In the genomic region with DNA sequence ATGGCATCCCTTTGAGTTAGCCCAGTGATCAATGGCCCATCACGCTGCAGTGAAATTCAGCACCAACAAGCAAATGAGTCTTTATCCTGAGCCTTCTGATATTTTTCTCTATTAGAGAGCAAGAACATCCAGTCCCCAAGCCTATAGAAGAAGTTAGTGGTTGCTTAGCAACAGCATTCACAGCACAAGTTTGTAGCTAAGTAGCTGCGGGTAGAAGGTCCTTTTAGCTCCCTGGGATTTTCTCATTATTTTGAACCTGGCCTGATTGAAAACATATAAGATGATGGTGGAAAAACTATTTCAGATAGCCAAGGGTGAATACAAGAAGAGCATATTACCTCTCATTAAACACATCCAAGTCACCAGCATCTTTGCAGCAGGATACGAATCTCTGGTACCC, we compare ENCODE assay signal across 16 mouse cellular contexts.
DNase-seq lines count a peak whose midpoint lies in the region; ATAC-seq lines count a peak whose summit lies in the region.
"Had no signal": no experiment of that assay in that cellular context is flagged by ENCODE, and none has a peak within 500 bp of the region (broad histone marks: within the 10 kb centered on the region; RNA-seq: fewer than 3 reads in every experiment).

No protein-coding gene starts in this region.

- no peak overlapping the region for H3K4me3 ChIP-seq in embryonic facial prominence, embryonic 11.5 days (ENCODE audit: low read depth, low read length)
- H3K4me3 ChIP-seq in embryonic facial prominence, embryonic 10.5 days, result no peak overlapping the region
- H3K4me3 ChIP-seq in midbrain, embryonic 13.5 days (replicated peaks), result no peak overlapping the region
- H3K4me3 ChIP-seq: heart, embryonic 15.5 days; left cerebral cortex, adult 2 months; megakaryocyte, embryonic 14.5 days had no signal

- H3K4me2 ChIP-seq in embryonic facial prominence, embryonic 11.5 days (ENCODE audit: low read depth, low read length), result no peak overlapping the region
- peak overlapping the region; percentile 19; the same call in 1 of the 2 replicates for H3K4me2 ChIP-seq in midbrain, embryonic 13.5 days (replicated peaks)
- H3K4me2 ChIP-seq: heart, embryonic 15.5 days; liver, embryonic 11.5 days had no signal

- no peak overlapping the region for H3K9ac ChIP-seq in embryonic facial prominence, embryonic 11.5 days (replicated peaks; ENCODE audit: low read length)
- H3K9ac ChIP-seq in midbrain, embryonic 13.5 days (replicated peaks), result no peak overlapping the region
- H3K9ac ChIP-seq: heart, embryonic 15.5 days had no signal

- H3K4me1 ChIP-seq in embryonic facial prominence, embryonic 11.5 days (ENCODE audit: control insufficient read depth, insufficient read depth, low read length), result no peaks in the 10 kb centered on the region
- H3K4me1 ChIP-seq in embryonic facial prominence, embryonic 10.5 days, result peaks cover 17% of the 10 kb centered on the region
- H3K4me1 ChIP-seq in midbrain, embryonic 13.5 days (replicated peaks), result peaks cover 11% of the 10 kb centered on the region
- H3K4me1 ChIP-seq: heart, embryonic 15.5 days; megakaryocyte, embryonic 14.5 days had no signal

- no peaks in the 10 kb centered on the region for H3K27me3 ChIP-seq in embryonic facial prominence, embryonic 11.5 days (ENCODE audit: control insufficient read depth, insufficient read depth, low read length)
- H3K27me3 ChIP-seq in embryonic facial prominence, embryonic 10.5 days (replicated peaks; ENCODE audit: low read depth, poor library complexity, severe bottlenecking), result no peaks in the 10 kb centered on the region
- no peaks in the 10 kb centered on the region for H3K27me3 ChIP-seq in midbrain, embryonic 13.5 days
- H3K27me3 ChIP-seq: heart, embryonic 15.5 days; megakaryocyte, embryonic 14.5 days had no signal

- peak; percentile 4 for DNase-seq in embryonic facial prominence, embryonic 11.5 days (ENCODE audit: low spot score)
- no peak for DNase-seq in embryonic facial prominence, embryonic 10.5 days (ENCODE audit: low spot score)
- peak; percentile 26 for DNase-seq in layer of hippocampus, adult 9-11 months
- no peak for DNase-seq in layer of hippocampus, adult 9-10 months (ENCODE audit: low spot score)
- DNase-seq in brain, embryonic 18.5 days (ENCODE audit: low read depth, low spot score), result peak; percentile 59
- DNase-seq in lung, postnatal 25 days (ENCODE audit: low spot score), result no peak
- no peak for DNase-seq in spleen, postnatal 36 days (ENCODE audit: low spot score in 2 of 2)
- DNase-seq: cerebellum, adult 8-10 months; gastrocnemius, postnatal 36 days; kidney, postnatal 10 days had no signal

- ATAC-seq in embryonic facial prominence, embryonic 11.5 days (replicated peaks; ENCODE audit: insufficient number of reproducible peaks, low FRiP score, low TSS enrichment, low read depth), result no peak
- ATAC-seq in midbrain, embryonic 13.5 days, result peak; percentile 67; the same call in 1 of the 2 replicates
- ATAC-seq: inflammation-experienced regulatory T-cells, adult 6 months had no signal

- 67% methylated on average over 3 of the region's 3 CpGs for WGBS in embryonic facial prominence, embryonic 11.5 days
- WGBS in embryonic facial prominence, embryonic 10.5 days, result 73% methylated on average over 3 of the region's 3 CpGs
- 26% methylated on average over 3 of the region's 3 CpGs for WGBS in midbrain, embryonic 13.5 days

- H3K9me3 ChIP-seq in embryonic facial prominence, embryonic 11.5 days (replicated peaks; ENCODE audit: control insufficient read depth, low read length), result no peaks in the 10 kb centered on the region
- H3K9me3 ChIP-seq in embryonic facial prominence, embryonic 10.5 days, result no peaks in the 10 kb centered on the region
- H3K9me3 ChIP-seq in midbrain, embryonic 13.5 days, result no peaks in the 10 kb centered on the region
- H3K9me3 ChIP-seq: heart, embryonic 15.5 days had no signal

- no peaks in the 10 kb centered on the region for H3K36me3 ChIP-seq in embryonic facial prominence, embryonic 11.5 days (replicated peaks; ENCODE audit: control insufficient read depth, insufficient read depth, low read depth, low read length)
- H3K36me3 ChIP-seq in embryonic facial prominence, embryonic 10.5 days (replicated peaks), result no peaks in the 10 kb centered on the region
- H3K36me3 ChIP-seq in midbrain, embryonic 13.5 days, result no peaks in the 10 kb centered on the region
- H3K36me3 ChIP-seq: heart, embryonic 15.5 days had no signal

- no peak overlapping the region for H3K27ac ChIP-seq in embryonic facial prominence, embryonic 11.5 days (replicated peaks; ENCODE audit: low read depth, low read length)
- no peak overlapping the region for H3K27ac ChIP-seq in embryonic facial prominence, embryonic 10.5 days (replicated peaks)
- H3K27ac ChIP-seq in midbrain, embryonic 13.5 days, result no peak overlapping the region
- H3K27ac ChIP-seq: heart, embryonic 15.5 days; left cerebral cortex, adult 2 months had no signal

Comparison
In these comparisons a context has a peak if more than half of its experiments do, and no peak if none do; other contexts are left out.
1. DNase-seq: peak in embryonic facial prominence, embryonic 11.5 days (single experiment), layer of hippocampus, adult 9-11 months (single experiment) and brain, embryonic 18.5 days (single experiment); none in embryonic facial prominence, embryonic 10.5 days (single experiment), layer of hippocampus, adult 9-10 months (single experiment), lung, postnatal 25 days (single experiment) and spleen, postnatal 36 days (0 of 2).